Mouse (Mus musculus): ENCODE results near the gene Nr2f2. TPM values are rescaled to one million over a fixed set of nuclear protein-coding genes. Genes with fewer than 3 reads are reported as not detected.

The Nr2f2 gene
- polyA plus RNA-seq, 1 experiment from 2014 or later = 72.9 TPM

GRCm38 (mm10) chr7:70405466-70405865 is 38.9 kb upstream of the Nr2f2 start:
- H3K9me3 ChIP-seq (ENCODE audit: control insufficient read depth, low read length) = no peaks in the 10 kb centered on the region
- no peak for ATAC-seq (ENCODE audit: low read depth)
- H3K27me3 ChIP-seq (ENCODE audit: control insufficient read depth, insufficient read depth, low read length) = no peaks in the 10 kb centered on the region
- no peak overlapping the region for H3K27ac ChIP-seq (ENCODE audit: low read depth, low read length)
- no peaks in the 10 kb centered on the region for H3K4me1 ChIP-seq (ENCODE audit: control insufficient read depth, insufficient read depth, low read length)
- H3K4me2 ChIP-seq (ENCODE audit: low read depth, low read length) = no peak overlapping the region
- no peak overlapping the region for H3K9ac ChIP-seq (replicated peaks; ENCODE audit: low read depth, low read length)
- WGBS = 74% methylated on average over 2 of the region's 2 CpGs
- no peak overlapping the region for H3K4me3 ChIP-seq (ENCODE audit: low read depth, low read length)
- no peaks in the 10 kb centered on the region for H3K36me3 ChIP-seq (ENCODE audit: control insufficient read depth, insufficient read depth, low read length)

GRCm38 (mm10) chr7:70382828-70383227 is 16.3 kb upstream of the Nr2f2 start:
- no peak for ATAC-seq (ENCODE audit: low read depth)
- Histone ChIP-seq H3K4me3 (ENCODE audit: low read depth, low read length) (no peak overlapping the region), H3K27ac (ENCODE audit: low read depth, low read length) (no peak overlapping the region), H3K27me3 (ENCODE audit: control insufficient read depth, insufficient read depth, low read length) (no peaks in the 10 kb centered on the region), H3K9me3 (ENCODE audit: control insufficient read depth, low read length) (no peaks in the 10 kb centered on the region), H3K4me2 (ENCODE audit: low read depth, low read length) (no peak overlapping the region), H3K4me1 (ENCODE audit: control insufficient read depth, insufficient read depth, low read length) (no peaks in the 10 kb centered on the region), H3K9ac (replicated peaks; ENCODE audit: low read depth, low read length) (no peak overlapping the region), H3K36me3 (ENCODE audit: control insufficient read depth, insufficient read depth, low read length) (no peaks in the 10 kb centered on the region)
- WGBS = 90% methylated on average over 4 of the region's 4 CpGs

GRCm38 (mm10) chr7:70381409-70382244 is 15.1 kb upstream of the Nr2f2 start:
- Histone ChIP-seq H3K36me3 (ENCODE audit: control insufficient read depth, insufficient read depth, low read length) (no peaks in the 10 kb centered on the region), H3K9ac (replicated peaks; ENCODE audit: low read depth, low read length) (no peak overlapping the region), H3K27ac (ENCODE audit: low read depth, low read length) (no peak overlapping the region), H3K27me3 (ENCODE audit: control insufficient read depth, insufficient read depth, low read length) (no peaks in the 10 kb centered on the region), H3K4me2 (ENCODE audit: low read depth, low read length) (no peak overlapping the region), H3K4me3 (ENCODE audit: low read depth, low read length) (no peak overlapping the region), H3K4me1 (ENCODE audit: control insufficient read depth, insufficient read depth, low read length) (no peaks in the 10 kb centered on the region), H3K9me3 (ENCODE audit: control insufficient read depth, low read length) (no peaks in the 10 kb centered on the region)
- WGBS = 59% methylated on average over 14 of the region's 14 CpGs
- no peak for ATAC-seq (ENCODE audit: low read depth)

- Histone ChIP-seq H3K4me2 (ENCODE audit: low read depth, low read length) (no peak overlapping the region), H3K4me3 (ENCODE audit: low read depth, low read length) (no peak overlapping the region), H3K27ac (ENCODE audit: low read depth, low read length) (no peak overlapping the region), H3K9me3 (ENCODE audit: control insufficient read depth, low read length) (no peaks in the 10 kb centered on the region), H3K9ac (replicated peaks; ENCODE audit: low read depth, low read length) (no peak overlapping the region), H3K4me1 (ENCODE audit: control insufficient read depth, insufficient read depth, low read length) (no peaks in the 10 kb centered on the region), H3K36me3 (ENCODE audit: control insufficient read depth, insufficient read depth, low read length) (no peaks in the 10 kb centered on the region), H3K27me3 (ENCODE audit: control insufficient read depth, insufficient read depth, low read length) (no peaks in the 10 kb centered on the region)
- 90% methylated on average over 3 of the region's 3 CpGs for WGBS
- ATAC-seq (ENCODE audit: low read depth) = no peak
Observed at GRCm38 (mm10) chr7:70380943-70381342, 14.4 kb upstream of the Nr2f2 start.

GRCm38 (mm10) chr7:70380246-70380645 is 13.7 kb upstream of the Nr2f2 start:
- 92% methylated on average over 3 of the region's 3 CpGs for WGBS
- Histone ChIP-seq H3K36me3 (ENCODE audit: control insufficient read depth, insufficient read depth, low read length) (no peaks in the 10 kb centered on the region), H3K4me1 (ENCODE audit: control insufficient read depth, insufficient read depth, low read length) (no peaks in the 10 kb centered on the region), H3K4me2 (ENCODE audit: low read depth, low read length) (no peak overlapping the region), H3K9ac (replicated peaks; ENCODE audit: low read depth, low read length) (no peak overlapping the region), H3K4me3 (ENCODE audit: low read depth, low read length) (no peak overlapping the region), H3K27me3 (ENCODE audit: control insufficient read depth, insufficient read depth, low read length) (no peaks in the 10 kb centered on the region), H3K9me3 (ENCODE audit: control insufficient read depth, low read length) (no peaks in the 10 kb centered on the region), H3K27ac (ENCODE audit: low read depth, low read length) (no peak overlapping the region)
- no peak for ATAC-seq (ENCODE audit: low read depth)

GRCm38 (mm10) chr7:70370552-70371262 is 4.2 kb upstream of the Nr2f2 start:
- 7% methylated on average over 18 of the region's 18 CpGs for WGBS
- Histone ChIP-seq H3K4me3 (ENCODE audit: low read depth, low read length) (0 out of 2 replicates have a peak overlapping the region, but pooled peaks have one; percentile 7), H3K4me2 (ENCODE audit: low read depth, low read length) (peak overlapping the region; percentile 49), H3K27ac (ENCODE audit: low read depth, low read length) (no peak overlapping the region), H3K4me1 (ENCODE audit: control insufficient read depth, insufficient read depth, low read length) (peaks cover 3% of the 10 kb centered on the region; the same call in 1 of the 2 replicates), H3K9me3 (ENCODE audit: control insufficient read depth, low read length) (no peaks in the 10 kb centered on the region), H3K9ac (replicated peaks; ENCODE audit: low read depth, low read length) (no peak overlapping the region), H3K27me3 (ENCODE audit: control insufficient read depth, insufficient read depth, low read length) (peaks cover 22% of the 10 kb centered on the region), H3K36me3 (ENCODE audit: control insufficient read depth, insufficient read depth, low read length) (no peaks in the 10 kb centered on the region)
- no peak for ATAC-seq (ENCODE audit: low read depth)

- H3K9me3 ChIP-seq (ENCODE audit: control insufficient read depth, low read length) = no peaks in the 10 kb centered on the region
- no peak for ATAC-seq (ENCODE audit: low read depth)
- peaks cover 3% of the 10 kb centered on the region; the same call in 1 of the 2 replicates for H3K4me1 ChIP-seq (ENCODE audit: control insufficient read depth, insufficient read depth, low read length)
Observed at GRCm38 (mm10) chr7:70369731-70370551, 3.4 kb upstream of the Nr2f2 start.

GRCm38 (mm10) chr7:70369061-70369730 is 2.7 kb upstream of the Nr2f2 start:
- peaks cover 22% of the 10 kb centered on the region for H3K27me3 ChIP-seq (ENCODE audit: control insufficient read depth, insufficient read depth, low read length)
- H3K36me3 ChIP-seq (ENCODE audit: control insufficient read depth, insufficient read depth, low read length) = no peaks in the 10 kb centered on the region
- ATAC-seq (ENCODE audit: low read depth) = peak; percentile 60; the same call in 1 of the 2 replicates
- peaks cover 3% of the 10 kb centered on the region; the same call in 1 of the 2 replicates for H3K4me1 ChIP-seq (ENCODE audit: control insufficient read depth, insufficient read depth, low read length)
- peak overlapping the region; percentile 24 for H3K4me3 ChIP-seq (ENCODE audit: low read depth, low read length)
- H3K4me2 ChIP-seq (ENCODE audit: low read depth, low read length) = peak overlapping the region; percentile 49
- WGBS = 2% methylated on average over 37 of the region's 37 CpGs
- peak overlapping the region; percentile 43; the same call in 1 of the 2 replicates for H3K9ac ChIP-seq (replicated peaks; ENCODE audit: low read depth, low read length)
- H3K9me3 ChIP-seq (ENCODE audit: control insufficient read depth, low read length) = no peaks in the 10 kb centered on the region
- H3K27ac ChIP-seq (ENCODE audit: low read depth, low read length) = peak overlapping the region; percentile 23; the same call in 1 of the 2 replicates

More at GRCm38 (mm10) chr7:70369731-70370551, 3.4 kb upstream of the Nr2f2 start:
- WGBS = 2% methylated on average over 47 of the region's 47 CpGs
- Histone ChIP-seq H3K9ac (replicated peaks; ENCODE audit: low read depth, low read length) (peak overlapping the region; percentile 43; the same call in 1 of the 2 replicates), H3K27ac (ENCODE audit: low read depth, low read length) (peak overlapping the region; percentile 23; the same call in 1 of the 2 replicates), H3K4me3 (ENCODE audit: low read depth, low read length) (peak overlapping the region; percentile 24), H3K27me3 (ENCODE audit: control insufficient read depth, insufficient read depth, low read length) (peaks cover 22% of the 10 kb centered on the region), H3K36me3 (ENCODE audit: control insufficient read depth, insufficient read depth, low read length) (no peaks in the 10 kb centered on the region), H3K4me2 (ENCODE audit: low read depth, low read length) (peak overlapping the region; percentile 49)

Data from neural tube, embryonic 14.5 days (tissue).